Mouse (Mus musculus) MN1 (cell line): ENCODE results near the gene Plxna4.

Source experiments
- DNase-seq: peaks from one replicate; pipeline ENCODE4 v3.0.0-alpha.2; 2016; ENCODE audit warnings: low spot score

The Plxna4 gene

DNA sequence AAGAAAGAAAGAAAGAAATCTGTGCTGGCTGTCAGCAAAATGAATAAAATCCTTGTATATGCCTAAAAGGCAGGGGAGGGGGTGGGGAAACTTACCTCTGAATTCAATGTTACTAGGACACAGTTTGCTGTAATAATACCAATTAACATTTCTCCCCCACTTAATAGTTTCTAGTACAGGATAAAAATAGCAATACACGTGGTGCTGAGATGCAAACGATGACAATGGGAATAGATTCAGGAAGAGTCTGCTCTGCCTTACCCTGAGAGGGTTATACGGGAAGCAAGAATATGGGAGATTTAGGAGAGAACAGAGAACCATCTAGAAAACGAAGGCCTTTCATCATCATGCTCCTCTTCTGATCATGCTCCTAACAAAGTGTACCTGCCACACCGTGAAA is 115.9 kb downstream of the Plxna4 start:
- no peak for DNase-seq

DNA sequence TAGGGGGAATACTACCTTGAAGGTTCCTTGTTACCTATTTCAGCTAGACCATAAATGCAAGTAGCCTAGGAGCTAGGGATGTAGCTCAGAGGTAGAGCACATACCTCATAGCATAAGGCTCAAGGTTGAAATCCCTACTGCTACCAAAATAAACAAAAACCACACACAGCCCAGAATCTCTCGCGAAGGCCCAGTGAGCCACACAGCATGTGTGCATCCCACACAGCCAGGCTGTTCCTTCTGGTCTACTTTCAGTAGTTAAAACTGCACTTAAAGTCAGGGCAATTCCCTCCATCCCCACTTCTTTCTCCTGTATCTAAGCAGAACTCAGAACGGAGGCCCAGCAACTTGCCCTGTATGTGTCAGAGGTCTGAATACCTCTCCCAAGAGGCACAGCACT is 116.4 kb downstream of the Plxna4 start:
- no peak for DNase-seq

DNA sequence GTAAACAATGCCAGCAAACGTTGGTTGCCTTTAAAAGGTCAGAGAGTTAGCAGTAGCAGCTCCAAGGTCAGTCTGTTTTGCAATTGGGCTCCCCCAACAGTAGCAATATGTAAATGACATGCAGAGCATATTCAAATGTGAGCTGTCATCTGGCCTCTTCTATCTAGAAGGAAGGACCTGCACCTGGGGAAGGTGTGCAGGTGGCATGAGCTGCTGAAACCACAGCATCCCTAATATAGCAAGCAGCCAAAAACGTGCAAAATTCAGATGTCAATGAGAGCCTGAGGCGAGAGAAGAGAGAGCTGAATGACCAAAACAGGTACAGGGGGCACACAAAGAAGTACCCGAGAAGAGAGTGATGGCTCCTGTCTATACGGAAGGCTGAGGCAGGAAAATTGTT is 118.8 kb downstream of the Plxna4 start:
- DNase-seq = no peak

DNA sequence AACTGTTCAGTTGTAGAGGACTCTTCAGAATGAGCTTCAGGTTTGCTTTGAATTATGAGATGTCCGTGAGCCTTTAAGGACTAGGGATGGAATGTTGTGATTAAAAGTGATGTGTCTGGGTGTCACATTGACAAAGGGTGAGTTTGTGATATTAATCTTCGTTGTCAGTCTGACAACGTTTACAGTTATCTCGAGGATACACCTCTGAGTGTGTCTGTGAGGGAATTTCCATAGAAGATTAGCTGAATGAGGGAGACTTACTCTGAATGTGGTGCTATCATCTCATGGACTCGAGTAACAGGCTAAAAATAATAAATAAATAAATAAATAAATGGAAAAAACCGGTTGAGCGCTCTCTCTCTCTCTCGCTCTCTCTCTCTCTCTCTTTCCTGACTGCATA is 122.9 kb downstream of the Plxna4 start:
- DNase-seq = no peak

DNA sequence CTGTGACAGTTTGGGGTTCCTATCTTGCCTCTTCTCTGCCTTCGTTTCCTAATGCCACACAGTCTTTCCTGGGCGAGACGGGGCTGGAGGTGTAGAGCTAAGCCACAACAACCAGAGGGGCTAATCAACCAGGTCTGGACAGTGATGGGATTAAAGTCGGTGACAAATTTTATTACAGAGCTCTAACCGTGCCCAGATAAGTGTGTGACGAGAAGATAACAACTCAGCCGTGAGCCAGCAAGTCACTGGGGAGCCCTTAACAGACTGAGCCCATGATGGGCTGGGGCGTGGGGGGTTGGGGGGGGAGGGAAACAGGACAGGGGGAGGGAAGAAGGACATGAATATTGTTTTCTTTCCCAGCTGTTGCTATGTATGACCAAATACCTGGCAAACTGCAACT is 123.4 kb downstream of the Plxna4 start:
- peak; percentile 31 for DNase-seq

DNA sequence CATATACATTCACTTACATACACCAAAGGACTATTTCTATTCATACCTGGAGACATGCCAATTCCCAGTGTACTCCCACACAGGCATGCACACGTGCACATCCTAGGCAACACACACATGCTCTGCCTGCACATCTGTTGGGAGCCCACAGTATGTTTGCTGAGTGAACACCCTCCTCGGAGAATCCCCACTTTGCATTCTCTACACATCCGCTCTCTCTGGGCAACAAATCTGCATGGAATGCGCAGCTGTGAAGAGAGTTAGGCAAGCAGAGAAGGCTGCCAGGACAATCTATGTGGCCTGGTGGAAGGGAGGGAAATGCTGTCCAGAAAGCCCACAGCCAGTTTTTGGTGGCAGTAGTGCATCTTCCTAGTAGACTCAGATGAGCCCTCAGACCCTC is 123.9 kb downstream of the Plxna4 start:
- DNase-seq = peak; percentile 23

DNA sequence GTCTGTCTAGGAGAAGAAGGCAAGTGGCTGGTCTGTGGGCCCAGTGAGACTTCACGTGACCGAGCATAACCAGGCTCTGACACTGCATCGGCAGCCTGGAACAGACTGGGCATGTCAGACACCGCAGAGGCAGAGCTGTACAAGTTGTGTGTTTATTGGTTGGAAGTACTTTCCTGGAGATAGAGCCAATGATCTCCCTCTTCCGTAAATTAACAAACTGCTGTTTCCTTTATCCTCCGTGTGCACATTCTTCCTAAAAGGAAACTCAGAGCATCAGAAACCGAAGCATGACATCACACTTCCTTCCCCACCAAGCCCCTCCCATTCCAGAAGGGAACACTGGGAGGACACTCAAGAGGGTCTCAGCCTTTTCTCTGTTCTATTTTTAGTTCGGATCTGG is 127.6 kb downstream of the Plxna4 start:
- DNase-seq = no peak

DNA sequence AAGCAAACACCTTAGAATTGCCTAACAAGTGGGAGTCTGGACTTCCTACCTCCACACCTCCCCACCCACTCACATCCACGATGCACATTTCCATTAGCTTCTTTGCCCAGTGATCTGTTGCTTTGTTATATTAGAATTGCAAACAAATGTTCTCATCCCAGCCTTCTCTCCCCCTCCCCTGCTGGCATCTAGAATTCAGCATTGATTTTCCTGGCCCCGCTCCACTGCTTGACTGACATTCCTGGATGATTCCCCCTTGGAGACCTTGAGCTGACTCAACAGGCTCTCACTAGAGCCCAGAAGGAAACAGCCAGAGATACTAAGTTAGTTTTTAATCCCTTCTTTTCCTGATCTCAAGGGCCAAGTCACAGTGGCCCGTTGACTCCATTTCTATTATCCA is 131.4 kb downstream of the Plxna4 start:
- no peak for DNase-seq

DNA sequence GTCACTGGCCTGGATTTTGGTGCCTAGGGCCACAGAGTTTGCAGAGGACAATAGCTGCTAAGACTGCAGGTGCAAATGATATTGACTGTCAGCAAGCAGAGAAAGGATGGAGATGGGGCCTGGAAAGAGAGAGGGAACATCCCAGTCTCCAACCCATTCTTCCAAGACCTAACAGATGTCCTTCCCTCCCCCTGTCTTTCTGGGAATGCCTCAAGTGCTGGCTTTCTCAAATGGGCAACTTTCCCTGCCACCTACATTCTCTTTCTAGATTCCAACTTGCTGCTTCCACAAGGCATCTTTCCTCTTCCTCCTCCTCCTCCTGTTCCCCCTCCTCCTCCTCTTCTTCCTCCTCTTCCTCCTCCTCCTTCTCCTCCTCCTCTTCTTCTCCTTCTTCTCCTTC is 136.1 kb downstream of the Plxna4 start:
- DNase-seq = no peak

DNA sequence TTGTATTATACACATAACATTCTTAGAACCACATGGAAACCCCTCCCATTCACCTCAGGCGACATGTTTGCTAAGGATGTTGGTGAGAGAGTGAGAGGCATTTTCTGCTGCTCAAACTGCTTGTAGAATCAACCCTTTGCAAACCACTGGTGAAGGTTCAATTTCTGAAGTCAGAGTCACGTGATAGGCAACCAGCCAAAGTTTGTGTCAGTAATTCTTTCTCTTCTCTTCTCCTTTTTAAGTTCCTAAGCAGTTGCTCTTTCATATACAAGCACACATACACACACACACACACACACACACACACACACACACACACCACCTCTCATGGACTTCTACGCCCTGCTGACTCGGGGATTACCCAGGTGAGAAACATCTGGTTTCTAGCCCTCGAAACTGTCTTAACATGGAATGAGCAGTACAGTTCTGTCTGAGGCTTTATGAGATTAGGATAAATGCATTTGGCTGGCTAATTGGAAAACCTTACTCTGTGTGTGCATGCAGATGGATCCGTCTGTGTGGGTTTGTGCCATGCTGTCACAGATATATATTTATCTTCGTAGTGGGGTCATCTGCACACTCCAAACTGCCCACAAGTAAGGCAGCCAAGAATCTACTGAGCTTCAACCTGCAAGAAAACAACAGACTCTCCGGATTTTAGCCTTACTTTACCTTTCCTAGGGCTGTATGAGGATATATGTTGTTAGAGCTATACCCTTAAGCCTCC is 138.6 kb downstream of the Plxna4 start:
- DNase-seq = peak; percentile 46

DNA sequence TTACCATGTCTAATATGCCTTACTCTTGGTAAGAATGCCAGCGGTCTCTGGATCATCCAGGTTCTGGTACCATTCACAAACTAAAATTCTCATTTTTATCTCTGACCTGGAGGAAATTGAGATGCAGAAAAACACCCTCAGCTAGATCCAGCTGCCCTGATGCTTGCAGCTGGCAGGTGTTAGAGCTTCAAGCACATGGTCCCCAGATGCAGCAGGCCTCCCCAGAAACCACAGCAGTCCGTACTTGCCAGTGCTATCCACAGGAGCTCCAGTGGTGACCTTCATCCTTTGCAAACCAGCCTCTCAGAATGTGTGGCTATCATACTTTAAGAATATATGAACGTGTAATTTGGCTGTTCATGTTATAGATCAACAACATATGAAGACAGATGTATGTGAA is 139.2 kb downstream of the Plxna4 start:
- DNase-seq = no peak

DNA sequence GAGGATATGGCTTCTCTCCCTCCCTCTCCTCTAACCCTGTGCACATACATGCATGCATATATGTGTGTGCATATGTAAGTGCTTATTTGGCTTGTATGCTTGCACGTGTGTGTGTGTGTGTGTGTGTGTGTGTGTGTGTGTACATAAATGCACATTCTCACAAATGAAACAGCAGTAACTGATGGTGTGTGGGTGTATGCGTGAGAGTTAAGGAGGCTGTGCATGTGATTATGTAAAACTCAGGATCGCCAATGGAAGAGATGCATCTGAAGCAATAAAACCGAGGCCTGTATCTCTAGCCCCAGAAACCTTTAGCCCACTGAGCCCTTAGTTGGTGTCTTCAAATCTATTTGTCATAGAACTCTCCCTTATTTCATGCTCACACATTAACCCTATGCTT is 141.7 kb downstream of the Plxna4 start:
- DNase-seq = no peak

DNA sequence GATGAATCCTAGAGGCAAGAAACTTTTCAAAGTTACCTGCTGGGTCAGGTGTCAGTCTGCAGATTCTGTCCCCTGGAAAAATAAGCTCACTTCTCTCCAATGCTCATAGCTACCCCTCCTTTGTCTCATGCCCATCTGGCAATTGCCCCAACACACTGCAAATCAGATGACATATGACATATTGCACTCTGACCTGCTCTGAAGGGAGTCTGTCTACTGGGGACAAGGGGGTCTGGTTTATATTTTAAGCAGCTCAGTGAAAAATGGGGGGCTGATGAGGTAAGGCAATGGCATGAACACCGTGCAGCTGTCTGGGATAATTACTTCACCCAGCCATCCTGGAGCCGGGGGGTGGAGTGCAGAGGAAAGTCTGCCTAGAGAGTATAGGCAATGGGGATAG is 142.7 kb downstream of the Plxna4 start:
- no peak for DNase-seq

DNA sequence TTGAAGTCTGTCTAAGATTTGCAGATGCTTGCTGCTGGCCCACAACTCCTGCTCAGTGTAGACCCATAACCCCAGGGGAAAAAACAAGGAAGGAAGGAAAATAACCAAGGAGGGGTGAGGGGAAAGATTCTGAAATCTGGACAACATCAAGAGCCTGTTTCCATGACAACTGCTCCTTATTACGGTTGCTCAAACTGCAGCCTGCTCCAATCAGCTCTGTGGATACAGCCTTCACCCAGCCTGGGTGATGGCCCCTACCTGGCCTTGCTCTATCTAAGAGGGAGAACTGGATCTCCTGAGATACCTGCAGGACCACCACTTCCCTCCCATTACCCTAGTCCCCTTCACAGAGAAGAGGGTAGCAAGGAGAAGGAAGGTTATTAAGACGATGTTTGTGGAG is 143.6 kb downstream of the Plxna4 start:
- peak; percentile 56 for DNase-seq

DNA sequence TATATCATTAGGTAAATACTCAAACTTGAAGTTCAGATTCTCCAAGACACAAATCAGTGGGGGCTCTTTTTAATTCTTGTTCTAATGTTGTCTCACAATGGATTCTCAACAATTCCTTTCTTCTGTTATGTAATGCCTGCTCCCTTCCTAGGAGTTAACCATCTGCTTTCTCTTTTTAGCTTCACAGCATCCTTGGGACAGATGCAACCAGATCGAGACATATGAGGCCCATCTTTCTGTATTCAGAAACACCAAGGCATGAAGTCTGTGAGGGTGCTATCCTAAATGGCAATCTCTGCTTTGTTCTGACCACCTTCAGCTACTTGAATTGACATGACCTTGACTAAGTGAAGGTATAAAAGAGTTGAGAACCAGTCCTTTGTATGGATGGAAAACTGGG is 144.3 kb downstream of the Plxna4 start:
- no peak for DNase-seq

DNA sequence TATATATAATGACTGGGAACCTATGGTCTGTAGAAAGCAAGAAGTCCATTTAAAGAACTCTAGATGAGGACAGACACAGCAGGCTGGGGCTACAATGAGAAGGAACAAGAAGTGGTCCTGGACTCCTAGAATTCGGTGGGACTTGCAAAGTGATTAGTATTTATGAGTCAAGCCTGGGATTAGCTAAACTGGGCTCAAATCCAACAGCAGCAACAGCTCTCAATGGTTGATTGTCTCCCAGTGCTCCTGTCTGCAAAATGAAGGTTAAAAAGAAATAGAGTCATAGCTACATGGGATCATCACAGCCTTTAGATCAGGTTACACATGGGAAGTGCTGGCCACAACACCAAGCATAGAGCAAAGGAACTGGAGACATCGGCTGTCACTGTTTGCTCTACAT is 148.6 kb downstream of the Plxna4 start:
- no peak for DNase-seq

DNA sequence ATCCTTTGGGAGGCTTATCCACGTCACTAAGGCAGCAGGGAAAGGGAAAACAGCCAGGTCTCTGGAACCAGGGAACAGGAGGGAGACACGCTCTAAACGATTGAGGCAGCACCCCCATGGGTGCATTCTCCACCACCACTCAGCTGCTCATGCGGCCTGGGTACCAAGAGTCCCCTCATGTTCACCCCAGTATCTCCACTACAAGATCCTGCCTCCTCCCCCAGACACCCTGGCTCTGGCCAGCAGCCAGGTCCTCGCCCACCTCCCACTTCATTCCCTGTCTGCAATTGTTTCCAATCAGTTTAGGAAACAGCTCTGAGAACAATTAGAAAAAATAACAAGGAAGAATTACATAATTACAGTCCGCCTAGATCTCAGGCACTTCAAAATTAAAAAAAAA is 150.8 kb downstream of the Plxna4 start:
- DNase-seq = no peak

DNA sequence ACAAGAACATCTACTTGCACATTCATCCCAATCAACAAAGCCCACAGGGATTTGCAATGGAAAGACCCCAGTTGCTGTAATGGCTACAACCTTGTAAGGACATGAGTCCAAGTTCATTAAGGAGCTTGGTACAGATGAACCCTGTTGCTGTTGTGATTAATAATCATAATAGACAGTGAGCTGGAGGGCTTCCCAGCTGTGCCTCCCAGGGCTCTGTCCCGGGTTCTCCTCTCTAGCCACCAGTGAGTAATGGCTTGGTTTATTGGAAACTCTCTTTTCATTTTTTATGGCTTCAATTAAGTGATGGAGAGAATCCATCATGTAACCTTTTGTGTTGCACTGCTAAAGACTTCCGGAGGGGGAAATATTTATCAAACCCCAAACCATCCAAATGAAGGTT is 164.9 kb downstream of the Plxna4 start:
- no peak for DNase-seq

DNA sequence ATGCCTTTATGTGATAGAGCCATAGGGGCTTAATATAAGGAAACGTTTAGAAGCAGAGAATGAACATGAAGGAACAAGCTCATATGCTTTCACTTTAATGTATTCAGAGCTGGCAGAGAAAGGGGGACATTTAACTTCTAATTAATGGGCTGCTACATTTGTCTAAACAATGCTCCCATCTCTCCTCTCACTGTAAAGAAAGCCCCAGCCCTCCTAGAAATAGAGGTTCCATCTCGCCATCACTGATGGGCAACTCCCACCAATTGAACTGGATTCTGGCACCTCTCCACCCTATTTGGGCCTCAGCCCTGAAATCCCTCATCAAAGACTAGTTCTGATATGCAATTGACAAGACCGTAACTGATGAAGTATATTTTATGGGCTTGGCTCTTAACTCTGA is 167.4 kb downstream of the Plxna4 start:
- DNase-seq = no peak

DNA sequence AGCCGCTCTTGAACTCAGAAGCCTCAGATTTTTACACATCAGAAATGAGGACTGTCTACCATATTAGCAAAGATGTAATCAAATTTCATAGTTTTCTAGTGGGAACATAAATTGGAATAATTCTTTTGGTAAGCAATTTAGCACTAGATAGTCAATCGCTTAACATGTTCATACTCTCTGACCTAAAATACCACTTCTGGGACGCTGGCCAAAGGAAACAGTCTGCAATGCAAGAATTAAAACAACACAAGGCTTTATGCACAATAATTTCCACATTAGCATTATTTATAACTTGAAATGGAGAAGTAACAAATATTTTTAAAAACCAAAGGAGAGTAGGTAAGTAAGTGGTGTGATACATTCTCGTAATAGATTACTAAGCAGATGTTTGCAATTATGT is 170.6 kb downstream of the Plxna4 start:
- no peak for DNase-seq

DNA sequence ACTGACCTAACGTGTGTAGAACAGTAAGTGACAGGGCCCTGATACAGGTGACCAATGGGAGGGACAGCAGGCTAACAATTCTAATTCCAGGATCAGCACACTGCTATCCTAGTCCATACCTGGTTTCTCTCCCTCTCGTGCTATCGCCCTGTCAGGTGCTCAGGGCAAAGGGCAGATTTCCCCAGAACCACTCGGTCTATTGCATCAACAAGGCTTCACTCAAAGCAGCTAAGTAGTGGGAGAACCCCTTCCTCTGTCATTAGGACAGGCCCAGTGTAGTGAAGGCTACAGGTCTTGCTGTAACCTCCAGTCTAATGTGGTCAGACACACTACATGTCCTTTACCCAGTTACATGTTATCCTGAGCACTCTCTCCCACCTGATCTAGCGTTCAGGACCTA is 176.7 kb downstream of the Plxna4 start:
- no peak for DNase-seq

DNA sequence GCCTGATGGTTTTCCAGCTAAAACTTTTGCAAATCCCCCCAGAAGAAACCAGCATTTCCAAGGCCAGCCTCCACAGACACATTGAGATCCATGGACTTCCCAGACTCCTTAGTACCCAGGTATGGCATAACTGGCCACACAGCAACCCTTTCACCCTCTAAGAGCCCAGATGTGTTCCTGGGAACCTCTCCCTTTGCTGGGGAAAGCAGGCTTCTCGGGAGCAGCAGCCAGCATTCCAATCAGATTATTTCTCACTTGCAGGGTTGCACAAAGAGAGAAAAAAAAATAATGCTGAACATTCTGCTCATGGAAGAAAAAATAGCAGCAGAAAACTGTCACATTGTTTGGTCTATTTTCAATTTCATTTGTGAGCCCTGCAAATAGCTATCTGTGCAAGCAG is 178.4 kb downstream of the Plxna4 start:
- no peak for DNase-seq

DNA sequence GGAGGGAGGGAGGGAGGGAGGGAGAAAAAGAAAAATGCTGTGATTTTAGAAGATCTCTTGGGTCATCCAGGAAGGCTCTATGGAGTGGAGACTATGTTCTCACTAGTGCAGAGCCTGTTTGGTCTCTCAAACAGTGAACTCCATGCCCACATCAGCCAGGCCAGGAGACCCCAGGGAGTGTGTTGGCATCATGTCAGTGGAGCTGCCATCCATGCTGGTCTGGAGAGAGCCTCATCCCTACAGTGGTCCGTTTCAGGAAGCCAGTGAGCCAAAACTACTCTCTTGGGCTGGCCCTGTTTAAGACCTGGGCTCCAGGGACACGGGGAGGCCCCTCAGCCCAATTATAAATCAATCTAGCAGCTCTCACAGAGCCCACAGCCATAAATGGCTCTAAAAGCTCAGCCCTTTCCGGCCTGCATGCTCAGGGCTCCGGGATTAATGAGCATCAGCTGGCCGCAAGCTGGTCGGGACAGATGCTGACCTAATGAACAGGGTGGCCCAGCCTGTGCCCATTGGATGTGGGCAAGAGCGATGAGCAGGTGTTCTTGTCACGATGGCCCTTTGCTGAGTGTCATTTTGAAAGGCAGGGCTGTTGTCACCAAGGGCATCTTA is 180.3 kb downstream of the Plxna4 start:
- DNase-seq = peak; percentile 40
